Mouse (Mus musculus) liver, embryonic 11.5 days (tissue): ENCODE measurements around the gene Cox8b. TPM values are rescaled to one million over a fixed set of nuclear protein-coding genes. Genes with fewer than 3 reads are reported as not detected.

Source experiments
- ATAC-seq: fragments of 200-750 bp; cut with Nextera tagmentation; replicated peaks from 2 replicates; pipeline ENCODE4 v1.8.0; 2017; ENCODE audit warnings: moderate number of reproducible peaks, mild to moderate bottlenecking, moderate TSS enrichment, moderate library complexity; ENCODE audit not compliant: low FRiP score
- DNase-seq: peaks from one replicate; pipeline ENCODE4 v3.0.0-alpha.2; 2017; ENCODE audit warnings: low spot score
- H3K27ac ChIP-seq: fragments of 300-500 bp; sonication (generic); 2 replicates; pipeline ENCODE4 v1.5.1; 2014; ENCODE audit warnings: mild to moderate bottlenecking, low read depth, low read length, control low read depth
- H3K27me3 ChIP-seq: fragments of 300-500 bp; sonication (generic); replicated peaks from 2 replicates; pipeline ENCODE4 v1.6.1; 2014; ENCODE audit warnings: low read length, mixed read lengths; ENCODE audit not compliant: control insufficient read depth, insufficient read depth
- H3K36me3 ChIP-seq: fragments of 300-500 bp; sonication (generic); 2 replicates; pipeline ENCODE4 v1.6.1; 2014; ENCODE audit warnings: mild to moderate bottlenecking, low read length, moderate library complexity, mixed read lengths; ENCODE audit not compliant: control insufficient read depth, insufficient read depth
- H3K4me1 ChIP-seq: fragments of 300-500 bp; sonication (generic); replicated peaks from 2 replicates; pipeline ENCODE4 v1.6.1; 2014; ENCODE audit warnings: low read length, mixed read lengths; ENCODE audit not compliant: control insufficient read depth, insufficient read depth
- H3K4me2 ChIP-seq: fragments of 300-500 bp; sonication (generic); 2 replicates; pipeline ENCODE4 v1.6.1; 2014; ENCODE audit warnings: mild to moderate bottlenecking, control low read depth, moderate library complexity
- H3K4me3 ChIP-seq: fragments of 300-500 bp; sonication (generic); 2 replicates; pipeline ENCODE4 v1.5.1; 2014; ENCODE audit warnings: low read depth, low read length, control low read depth
- H3K9ac ChIP-seq: fragments of 300-500 bp; sonication (generic); 2 replicates; pipeline ENCODE4 v1.6.1; 2014; ENCODE audit warnings: low read depth, low read length, control low read depth
- H3K9me3 ChIP-seq: fragments of 300-500 bp; sonication (generic); 2 replicates; pipeline ENCODE4 v1.6.1; 2016; ENCODE audit warnings: low read length, inconsistent platforms, mixed read lengths; ENCODE audit not compliant: control insufficient read depth
- WGBS: fragments of 180-500 bp; shearing (Covaris S2); extraction: QIAGEN DNeasy Blood & Tissue Kit; methylation state at CpG from one replicate; pipeline ENCODE4 v1.1.7; 2014; 5-methylcytosine and 5-hydroxymethylcytosine counted together
- polyA plus RNA-seq: library from polyadenylated mRNA; unstranded; fragments of >200 nt; fragmentation: Nextera tagmentation; extraction: Ambion mirVana; gene quantifications from 2 replicates; pipeline ENCODE4 v1.2.1, GENCODE M21; 2014

The Cox8b gene
- polyA plus RNA-seq, 1 experiment from 2014 or later: 0.97 TPM

GRCm38 (mm10) chr7:140854483-140854882 is 45.8 kb downstream of the Cox8b start:
- Histone ChIP-seq H3K4me3 (peak overlapping the region; percentile 67; the same call in 1 of the 2 replicates), H3K36me3 (peaks cover 27% of the 10 kb centered on the region), H3K9me3 (no peaks in the 10 kb centered on the region), H3K4me2 (peak overlapping the region; percentile 99; the same call in 1 of the 2 replicates), H3K27me3 (no peaks in the 10 kb centered on the region), H3K9ac (no peak overlapping the region), H3K4me1 (peaks cover 22% of the 10 kb centered on the region), H3K27ac (no peak overlapping the region)
- 93% methylated on average over 18 of the region's 18 CpGs for WGBS
- DNase-seq (no peak), ATAC-seq (no peak)

- Histone ChIP-seq H3K9me3 (no peaks in the 10 kb centered on the region), H3K27ac (no peak overlapping the region), H3K4me3 (no peak overlapping the region), H3K36me3 (peaks cover 23% of the 10 kb centered on the region), H3K27me3 (no peaks in the 10 kb centered on the region), H3K4me2 (no peak overlapping the region), H3K9ac (0 out of 2 replicates have a peak overlapping the region, but pooled peaks have one; percentile 25), H3K4me1 (peaks cover 17% of the 10 kb centered on the region)
- WGBS: 78% methylated on average over 9 of the region's 9 CpGs
- no peak for DNase-seq
- no peak for ATAC-seq
Observed at GRCm38 (mm10) chr7:140853386-140853785, 46.9 kb downstream of the Cox8b start.

- WGBS: 91% methylated on average over 4 of the region's 4 CpGs
- no peak for DNase-seq
- H3K4me2 ChIP-seq: no peak overlapping the region
- H3K4me1 ChIP-seq: peaks cover 12% of the 10 kb centered on the region
- H3K9me3 ChIP-seq: no peaks in the 10 kb centered on the region
- peaks cover 23% of the 10 kb centered on the region for H3K36me3 ChIP-seq
- no peaks in the 10 kb centered on the region for H3K27me3 ChIP-seq
- no peak overlapping the region for H3K27ac ChIP-seq
- no peak for ATAC-seq
- no peak overlapping the region for H3K4me3 ChIP-seq
- no peak overlapping the region for H3K9ac ChIP-seq
Observed at GRCm38 (mm10) chr7:140851916-140852315, 48.3 kb downstream of the Cox8b start.

Other genes starting within 250 kb of the Cox8b start
- gene Olfr539, start 240.5 kb downstream of the Cox8b start, polyA plus RNA-seq: not detected in 2 replicates
- not detected in 2 replicates for gene Olfr45, start 218.5 kb downstream of the Cox8b start, polyA plus RNA-seq
- gene Olfr541, start 203.2 kb downstream of the Cox8b start, polyA plus RNA-seq: not detected in 2 replicates
- gene Cyp2e1, start 136.7 kb downstream of the Cox8b start, polyA plus RNA-seq: not detected in 2 replicates
- gene Syce1, start 112.6 kb downstream of the Cox8b start, polyA plus RNA-seq: 0.58 TPM in 1 of 2 replicates, not detected in the other
- 0.63 and 0.96 TPM in 2 replicates for gene Zfp941, start 78.3 kb downstream of the Cox8b start, polyA plus RNA-seq
- 2.7 and 3.7 TPM in 2 replicates for gene Urah, start 65.4 kb downstream of the Cox8b start, polyA plus RNA-seq
- gene Scgb1c1, start 54.9 kb downstream of the Cox8b start, polyA plus RNA-seq: not detected in 2 replicates
- not detected in 2 replicates for gene Odf3, start 52.6 kb downstream of the Cox8b start, polyA plus RNA-seq
- not detected in 2 replicates for gene Gm45785, start 44.1 kb downstream of the Cox8b start, polyA plus RNA-seq
- gene Ric8a, start 43.5 kb downstream of the Cox8b start, polyA plus RNA-seq: 44.3 and 45.4 TPM in 2 replicates
- gene Bet1l, start 42.9 kb downstream of the Cox8b start, polyA plus RNA-seq: 21.5 and 25.1 TPM in 2 replicates
- gene Psmd13, start 18.5 kb downstream of the Cox8b start, polyA plus RNA-seq: 162 and 183 TPM in 2 replicates
- gene Sirt3, start 18.1 kb downstream of the Cox8b start, polyA plus RNA-seq: 19.9 and 24.5 TPM in 2 replicates
- 1.3 and 1.9 TPM in 2 replicates for gene Nlrp6, start 20.5 kb upstream of the Cox8b start, polyA plus RNA-seq
- gene Pgghg, start 40.9 kb upstream of the Cox8b start, polyA plus RNA-seq: 13.1 and 13.2 TPM in 2 replicates
- 0.58 and 0.60 TPM in 2 replicates for gene Ifitm5, start 49.8 kb upstream of the Cox8b start, polyA plus RNA-seq
- gene Gm45717, start 55.5 kb upstream of the Cox8b start, polyA plus RNA-seq: not detected in 2 replicates
- gene Ifitm2, start 55.5 kb upstream of the Cox8b start, polyA plus RNA-seq: 478 and 500 TPM in 2 replicates
- 32.7 and 33.5 TPM in 2 replicates for gene Ifitm1, start 66.8 kb upstream of the Cox8b start, polyA plus RNA-seq
- gene Ifitm3, start 110.3 kb upstream of the Cox8b start, polyA plus RNA-seq: 45.0 and 47.5 TPM in 2 replicates
- gene Ifitm6, start 117.5 kb upstream of the Cox8b start, polyA plus RNA-seq: 0.90 and 0.97 TPM in 2 replicates
- not detected in 2 replicates for gene Gm17387, start 128.7 kb upstream of the Cox8b start, polyA plus RNA-seq
- 3.4 and 4.7 TPM in 2 replicates for gene B4galnt4, start 160.7 kb upstream of the Cox8b start, polyA plus RNA-seq
- gene Pkp3, start 177.8 kb upstream of the Cox8b start, polyA plus RNA-seq: 1.9 and 2.7 TPM in 2 replicates
- gene Sigirr, start 200.1 kb upstream of the Cox8b start, polyA plus RNA-seq: 21.4 and 23.5 TPM in 2 replicates
- 0.09 and 0.41 TPM in 2 replicates for gene Ano9, start 217.4 kb upstream of the Cox8b start, polyA plus RNA-seq
- 134 and 147 TPM in 2 replicates for gene Ptdss2, start 221.9 kb upstream of the Cox8b start, polyA plus RNA-seq